Mouse (Mus musculus) hindbrain, embryonic 10.5 days (tissue): ENCODE measurements around the gene Dsn1. TPM values are rescaled to one million over a fixed set of nuclear protein-coding genes. Genes with fewer than 3 reads are reported as not detected.

Experiments used
- DNase-seq: peaks from one replicate; pipeline ENCODE4 v3.0.0-alpha.2; 2017; ENCODE audit warnings: low spot score
- H3K27ac ChIP-seq: fragments of 300-500 bp; sonication (generic); 2 replicates; pipeline ENCODE4 v1.5.1; 2016; ENCODE audit warnings: mild to moderate bottlenecking, moderate library complexity
- H3K27me3 ChIP-seq: fragments of 300-500 bp; sonication (generic); 2 replicates; pipeline ENCODE4 v1.6.1; 2016; ENCODE audit warnings: mild to moderate bottlenecking; ENCODE audit not compliant: poor library complexity, insufficient read depth, severe bottlenecking
- H3K36me3 ChIP-seq: fragments of 300-500 bp; sonication (generic); 2 replicates; pipeline ENCODE4 v1.6.1; 2016; ENCODE audit warnings: mild to moderate bottlenecking, moderate library complexity
- H3K4me1 ChIP-seq: fragments of 300-500 bp; sonication (generic); replicated peaks from 2 replicates; pipeline ENCODE4 v1.6.1; 2016; ENCODE audit warnings: mild to moderate bottlenecking
- H3K4me3 ChIP-seq: fragments of 300-500 bp; sonication (generic); 2 replicates; pipeline ENCODE4 v1.5.1; 2016; ENCODE audit warnings: mild to moderate bottlenecking, moderate library complexity
- H3K9me3 ChIP-seq: fragments of 300-500 bp; sonication (generic); 2 replicates; pipeline ENCODE4 v1.6.1; 2016; ENCODE audit warnings: mild to moderate bottlenecking, moderate library complexity
- WGBS: fragments of 180-500 bp; shearing (Covaris S2); methylation state at CpG from one replicate; pipeline ENCODE4 v1.1.7; 2016; 5-methylcytosine and 5-hydroxymethylcytosine counted together
- polyA plus RNA-seq: library from polyadenylated mRNA; unstranded; fragments of >200 nt; fragmentation: Nextera tagmentation; extraction: Ambion mirVana; gene quantifications from 2 replicates; pipeline ENCODE4 v1.2.1, GENCODE M21; 2016

Gene Dsn1
- polyA plus RNA-seq, result 44.1 and 51.2 TPM in 2 replicates

DNA sequence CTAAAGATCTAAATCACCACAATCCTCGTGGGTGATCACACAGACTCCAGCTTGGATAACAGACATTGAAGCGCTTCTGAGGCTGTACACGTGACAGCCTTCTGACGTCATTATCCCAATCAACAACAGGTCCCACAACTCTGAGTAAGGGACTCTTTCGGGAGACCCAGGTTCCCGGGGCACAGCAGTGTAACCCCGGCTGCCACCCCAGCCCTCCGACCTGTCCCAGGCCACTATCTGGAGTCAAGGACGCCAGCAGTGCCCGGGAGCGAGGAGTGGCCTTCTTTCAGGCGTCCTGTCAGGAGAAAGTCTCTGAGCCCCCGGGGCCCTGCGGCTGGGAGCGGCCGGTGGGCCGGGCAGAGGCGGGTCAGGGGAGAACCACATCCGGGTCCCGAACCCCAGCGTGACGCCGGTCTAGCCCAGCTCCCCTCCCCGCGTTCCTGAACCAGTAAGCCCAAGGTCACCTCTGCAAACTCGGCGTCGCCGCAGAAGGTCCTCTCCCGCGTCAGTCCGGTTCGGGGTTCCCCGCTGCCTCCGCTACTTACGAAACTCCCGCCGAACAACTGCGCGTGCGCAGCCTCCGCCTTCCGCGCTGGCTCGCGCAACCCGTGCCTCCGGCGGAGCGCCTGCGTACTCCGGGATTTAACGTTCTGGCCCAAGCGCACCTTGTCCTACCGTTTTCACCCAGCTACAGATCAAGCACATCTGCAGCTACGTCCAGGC, at the start of gene Dsn1:
Gene Dsn1, minus strand, starts transcription at position 644 of the 723 bp plus-strand sequence.
- H3K36me3 ChIP-seq, result peaks cover 33% of the 10 kb centered on the region
- peak; percentile 89 for DNase-seq
- H3K9me3 ChIP-seq, result no peaks in the 10 kb centered on the region
- peaks cover 36% of the 10 kb centered on the region for H3K4me1 ChIP-seq
- no peaks in the 10 kb centered on the region for H3K27me3 ChIP-seq
- under 1% methylated on average over 56 of the region's 56 CpGs for WGBS
- H3K27ac ChIP-seq, result peak within 1 kb of the TSS; percentile 92
- H3K4me3 ChIP-seq, result peak within 1 kb of the TSS; percentile 87

DNA sequence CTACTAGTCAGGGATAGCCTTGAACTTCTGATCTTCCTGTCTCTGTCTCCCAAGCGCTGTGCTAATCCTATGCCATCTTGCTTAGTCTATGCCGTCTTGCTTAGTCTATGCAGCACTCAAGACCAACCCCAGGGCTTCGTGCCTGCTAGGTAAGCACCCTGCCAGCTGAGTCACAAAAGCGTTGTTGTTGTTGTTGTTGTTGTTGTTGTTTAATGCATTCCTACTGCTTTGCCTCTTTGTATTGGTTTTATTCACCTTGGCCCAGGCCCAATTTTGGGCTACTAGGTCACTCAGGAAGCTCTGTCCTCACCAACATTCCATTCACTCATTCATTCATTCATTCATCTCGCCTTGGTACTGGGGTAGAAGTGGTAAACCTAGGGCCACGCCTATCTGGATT, 48.8 kb upstream of the Dsn1 start:
- no peaks in the 10 kb centered on the region for H3K9me3 ChIP-seq
- no peak for DNase-seq
- peaks cover 88% of the 10 kb centered on the region for H3K36me3 ChIP-seq
- no peak overlapping the region for H3K27ac ChIP-seq
- no peaks in the 10 kb centered on the region for H3K27me3 ChIP-seq
- peaks cover 33% of the 10 kb centered on the region for H3K4me1 ChIP-seq
- no peak overlapping the region for H3K4me3 ChIP-seq
- 92% methylated on average over 6 of the region's 6 CpGs for WGBS

DNA sequence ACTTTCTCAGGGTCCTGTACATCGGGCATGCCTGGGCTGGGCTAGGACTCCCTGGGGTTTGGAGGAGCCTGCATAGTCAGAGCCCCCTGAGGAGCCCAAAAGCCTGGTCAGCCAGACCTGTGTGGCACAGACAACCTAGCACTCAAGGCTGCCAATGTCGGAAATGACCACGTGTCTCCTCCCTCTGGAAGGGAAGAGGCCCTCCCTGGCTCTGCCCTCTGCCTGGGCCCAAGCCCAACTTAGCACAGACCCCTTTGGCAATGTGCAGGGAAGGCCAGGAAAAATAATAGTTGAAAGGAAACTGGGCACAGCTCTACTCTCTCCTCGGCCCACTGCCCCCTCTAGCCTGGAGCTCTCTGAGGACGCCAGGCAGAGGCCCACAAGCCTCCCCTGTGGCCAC, 47.9 kb upstream of the Dsn1 start:
- H3K4me1 ChIP-seq, result peaks cover 37% of the 10 kb centered on the region
- no peak overlapping the region for H3K27ac ChIP-seq
- WGBS, result 82% methylated on average over 5 of the region's 5 CpGs
- H3K27me3 ChIP-seq, result no peaks in the 10 kb centered on the region
- no peak overlapping the region for H3K4me3 ChIP-seq
- H3K9me3 ChIP-seq, result no peaks in the 10 kb centered on the region
- DNase-seq, result no peak
- H3K36me3 ChIP-seq, result peaks cover 88% of the 10 kb centered on the region

DNA sequence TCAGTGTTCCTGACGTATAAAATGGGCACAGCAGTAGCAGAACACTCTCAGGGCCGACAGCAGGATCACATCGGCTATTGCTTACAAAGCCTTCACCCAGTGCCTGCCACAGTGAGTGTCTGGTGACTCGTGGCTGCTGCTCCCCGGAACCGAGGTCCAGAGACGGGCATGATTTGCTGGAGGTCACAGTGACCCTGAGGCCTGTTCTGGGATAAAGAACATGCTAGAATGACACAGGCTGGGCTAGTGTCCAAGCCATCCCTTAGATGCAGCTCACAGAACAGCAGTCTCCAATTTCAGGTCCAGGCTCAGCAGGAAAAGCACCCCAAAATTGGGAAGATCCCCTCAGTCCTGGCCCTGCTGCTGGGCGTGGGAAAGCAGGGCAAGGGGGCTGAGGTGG, 47.3 kb upstream of the Dsn1 start:
- no peak for DNase-seq
- H3K4me3 ChIP-seq, result no peak overlapping the region
- no peaks in the 10 kb centered on the region for H3K9me3 ChIP-seq
- H3K27me3 ChIP-seq, result no peaks in the 10 kb centered on the region
- no peak overlapping the region for H3K27ac ChIP-seq
- WGBS, result 89% methylated on average over 8 of the region's 8 CpGs
- H3K4me1 ChIP-seq, result peaks cover 37% of the 10 kb centered on the region
- peaks cover 88% of the 10 kb centered on the region for H3K36me3 ChIP-seq

DNA sequence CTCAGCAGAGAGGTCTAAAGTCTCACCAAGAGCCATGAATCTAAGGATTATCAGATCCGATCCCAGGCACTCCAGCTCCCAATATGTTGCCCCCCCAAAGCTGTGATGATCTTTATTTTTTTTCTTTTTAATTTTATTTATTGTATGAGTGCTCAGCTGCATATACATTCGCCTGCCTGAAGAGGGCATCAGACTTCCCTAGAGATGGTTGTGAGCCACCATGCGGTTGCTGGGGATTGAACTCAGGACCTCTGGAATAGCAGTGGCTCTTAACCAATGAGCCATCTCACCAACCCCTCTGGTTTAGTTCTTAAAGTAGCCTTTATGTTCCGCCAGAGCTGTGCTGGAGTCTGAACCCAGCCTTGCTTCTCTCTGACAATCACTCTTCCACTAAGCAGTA, 46.8 kb upstream of the Dsn1 start:
- Histone ChIP-seq H3K36me3 (peaks cover 90% of the 10 kb centered on the region), H3K9me3 (no peaks in the 10 kb centered on the region), H3K27ac (no peak overlapping the region), H3K27me3 (no peaks in the 10 kb centered on the region), H3K4me1 (peaks cover 35% of the 10 kb centered on the region), H3K4me3 (no peak overlapping the region)
- WGBS, result 81% methylated on average over 4 of the region's 4 CpGs
- no peak for DNase-seq

DNA sequence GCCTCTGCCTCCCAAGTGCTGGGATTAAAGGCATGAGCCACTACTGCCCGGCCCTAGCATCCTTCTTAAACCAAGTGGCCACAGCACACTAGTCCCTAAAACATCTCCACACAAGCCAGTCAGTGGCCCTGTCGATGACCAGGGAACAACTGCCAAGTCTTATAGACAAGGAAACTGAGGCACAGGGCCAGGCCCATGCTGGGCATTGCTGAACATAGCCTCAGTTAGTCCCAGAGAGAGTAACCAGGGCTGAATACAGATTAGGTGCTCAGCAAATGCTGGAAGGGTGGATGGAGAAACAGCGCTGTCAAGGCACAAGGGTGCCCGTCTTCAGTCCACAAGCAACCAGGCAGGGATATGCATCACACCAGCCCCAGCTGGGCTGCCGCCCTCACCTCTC, 46.2 kb upstream of the Dsn1 start:
- WGBS, result 96% methylated on average over 5 of the region's 5 CpGs
- Histone ChIP-seq H3K4me1 (peaks cover 29% of the 10 kb centered on the region), H3K36me3 (peaks cover 90% of the 10 kb centered on the region), H3K27ac (no peak overlapping the region), H3K9me3 (no peaks in the 10 kb centered on the region), H3K27me3 (no peaks in the 10 kb centered on the region), H3K4me3 (no peak overlapping the region)
- DNase-seq, result no peak

DNA sequence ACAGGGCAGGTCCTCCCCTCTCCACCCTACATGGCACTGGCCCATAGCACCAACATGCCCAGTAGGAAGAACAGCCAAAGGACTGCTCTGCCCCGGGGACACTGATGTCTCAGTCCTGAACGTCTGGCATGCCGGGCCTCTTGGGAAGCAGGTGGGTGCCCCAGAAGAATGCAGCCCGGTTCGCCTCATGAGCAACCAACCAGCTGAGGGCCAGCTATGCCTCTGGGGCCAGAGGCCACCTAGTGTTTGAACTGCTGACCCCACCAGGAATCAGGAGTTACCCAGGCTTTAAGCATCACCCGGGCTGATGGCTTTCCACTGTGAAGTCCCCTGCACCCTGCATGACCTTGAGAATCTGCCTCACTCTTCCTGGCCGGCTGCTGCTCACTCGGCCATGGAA, 45.5 kb upstream of the Dsn1 start:
- Histone ChIP-seq H3K9me3 (no peaks in the 10 kb centered on the region), H3K36me3 (peaks cover 92% of the 10 kb centered on the region), H3K4me1 (peaks cover 24% of the 10 kb centered on the region), H3K27ac (0 out of 2 replicates have a peak overlapping the region, but pooled peaks have one; percentile 31), H3K4me3 (no peak overlapping the region), H3K27me3 (no peaks in the 10 kb centered on the region)
- WGBS, result 85% methylated on average over 8 of the region's 8 CpGs
- no peak for DNase-seq

DNA sequence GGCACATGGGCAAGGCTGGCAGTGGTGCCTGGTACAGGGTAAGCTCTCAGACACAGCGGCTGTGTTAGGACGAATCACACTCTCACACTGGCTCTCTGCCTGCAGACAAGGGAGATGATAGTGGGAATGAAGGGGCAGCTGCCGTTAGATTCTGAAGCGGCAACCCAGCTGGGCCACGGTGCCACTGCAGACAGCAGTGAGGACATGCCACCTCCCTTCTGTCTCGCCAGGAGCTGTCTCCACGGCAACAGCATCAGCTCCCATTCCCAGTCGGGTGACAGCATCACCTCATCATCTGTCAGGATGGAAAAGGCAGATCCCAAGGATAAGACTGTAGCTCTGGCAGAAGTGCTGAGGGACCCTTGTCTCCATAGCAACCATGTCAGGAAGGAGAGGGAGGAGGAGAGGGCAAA, 42.9 kb upstream of the Dsn1 start:
- Histone ChIP-seq H3K27me3 (no peaks in the 10 kb centered on the region), H3K27ac (peak overlapping the region; percentile 64), H3K4me1 (peaks cover 24% of the 10 kb centered on the region), H3K9me3 (peaks cover 10% of the 10 kb centered on the region; the same call in 1 of the 2 replicates), H3K4me3 (no peak overlapping the region), H3K36me3 (peaks cover 99% of the 10 kb centered on the region)
- WGBS, result 66% methylated on average over 8 of the region's 8 CpGs
- peak; percentile 53 for DNase-seq

DNA sequence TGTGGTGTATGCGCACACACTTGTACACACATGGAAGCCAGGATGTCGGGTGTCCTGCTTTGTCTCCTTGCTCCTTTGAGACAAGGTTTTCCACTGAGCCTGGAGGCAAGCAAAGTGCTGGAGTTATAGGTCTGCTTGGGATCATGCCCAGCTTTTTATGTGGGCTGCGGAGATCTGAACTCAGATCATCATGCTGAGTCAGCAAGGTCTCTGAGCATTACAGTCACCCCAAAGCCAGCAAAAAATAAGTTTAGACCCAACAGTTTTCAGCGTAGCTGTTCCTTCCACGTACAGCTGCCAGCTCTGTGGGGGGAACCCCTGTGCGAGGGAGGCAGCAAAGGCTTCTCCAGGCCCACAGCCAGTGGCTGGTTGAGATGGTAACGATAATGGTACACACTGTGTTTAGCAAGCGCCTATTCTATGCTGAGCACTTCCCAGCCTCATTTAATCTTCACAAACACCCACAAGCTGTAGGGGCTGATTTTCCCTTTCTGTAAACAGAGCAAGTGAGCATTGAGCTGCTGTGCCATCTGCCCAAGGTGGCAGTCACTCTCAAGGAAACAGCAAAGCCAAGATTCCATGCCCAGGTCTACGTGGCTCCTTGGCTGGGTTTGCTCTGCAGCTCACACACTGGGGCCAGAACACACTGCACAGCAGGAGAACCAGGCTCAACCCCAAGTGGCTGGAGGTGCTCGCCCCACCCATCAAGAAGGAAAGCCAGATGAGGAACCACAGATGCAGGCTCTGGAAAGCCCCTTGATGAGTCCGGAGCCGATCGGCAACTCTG, 41.6 kb upstream of the Dsn1 start:
- H3K4me3 ChIP-seq, result no peak overlapping the region
- peaks cover 24% of the 10 kb centered on the region for H3K4me1 ChIP-seq
- H3K27me3 ChIP-seq, result no peaks in the 10 kb centered on the region
- H3K9me3 ChIP-seq, result peaks cover 14% of the 10 kb centered on the region; the same call in 1 of the 2 replicates
- peaks cover 99% of the 10 kb centered on the region for H3K36me3 ChIP-seq
- peak overlapping the region; percentile 64; the same call in 1 of the 2 replicates for H3K27ac ChIP-seq
- no peak for DNase-seq
- WGBS, result 93% methylated on average over 13 of the region's 13 CpGs

DNA sequence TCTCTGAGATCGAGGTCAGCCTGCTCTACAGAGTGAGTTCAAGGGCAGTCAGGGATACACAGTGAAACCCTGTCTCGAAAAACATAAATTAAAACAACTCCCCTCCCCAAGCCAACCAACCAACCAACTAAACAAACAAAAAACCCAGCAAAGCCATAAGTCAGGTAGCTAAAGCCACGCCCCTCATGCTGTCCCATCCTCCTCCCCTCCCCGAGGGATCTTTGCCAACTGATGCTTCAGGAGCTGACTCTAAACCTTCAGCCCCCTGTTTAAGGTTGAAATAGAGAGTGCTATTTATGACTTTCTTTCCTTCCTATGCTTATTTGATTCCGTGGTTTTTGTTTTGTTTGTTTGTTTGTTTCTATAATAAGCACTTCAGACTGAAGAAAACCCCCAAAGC, 40.0 kb upstream of the Dsn1 start:
- H3K36me3 ChIP-seq, result peaks cover 98% of the 10 kb centered on the region

DNA sequence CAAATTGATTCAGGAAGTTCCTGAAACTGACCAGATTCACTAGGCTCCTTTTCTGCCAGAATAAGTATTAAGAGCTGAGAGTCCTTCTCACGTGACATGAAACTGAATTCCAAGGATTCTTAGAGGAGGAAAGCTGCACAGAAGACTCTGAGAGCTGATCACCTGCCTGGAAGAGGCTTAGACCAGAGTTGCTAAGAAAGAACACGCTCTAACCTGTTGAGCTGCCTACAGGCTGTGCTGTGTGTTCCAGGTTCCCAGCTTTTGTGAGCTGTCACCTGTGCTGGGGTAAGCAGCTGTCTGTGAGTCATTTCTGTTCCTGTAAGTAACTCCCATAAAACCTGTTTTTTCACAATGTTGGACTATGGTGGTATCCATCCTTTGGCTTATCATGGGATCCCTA, 39.0 kb upstream of the Dsn1 start:
- H3K4me3 ChIP-seq, result no peak overlapping the region
- 90% methylated on average over 2 of the region's 2 CpGs for WGBS
- no peaks in the 10 kb centered on the region for H3K27me3 ChIP-seq
- no peak overlapping the region for H3K27ac ChIP-seq
- peaks cover 14% of the 10 kb centered on the region; the same call in 1 of the 2 replicates for H3K9me3 ChIP-seq
- peaks cover 20% of the 10 kb centered on the region for H3K4me1 ChIP-seq
- no peak for DNase-seq
- peaks cover 99% of the 10 kb centered on the region for H3K36me3 ChIP-seq

More for the DNA sequence above, 40.0 kb upstream of the Dsn1 start:
- no peak overlapping the region for H3K27ac ChIP-seq
- 91% methylated on average over 5 of the region's 5 CpGs for WGBS
- no peak for DNase-seq
- peaks cover 14% of the 10 kb centered on the region; the same call in 1 of the 2 replicates for H3K9me3 ChIP-seq
- H3K4me1 ChIP-seq, result peaks cover 24% of the 10 kb centered on the region
- no peak overlapping the region for H3K4me3 ChIP-seq
- no peaks in the 10 kb centered on the region for H3K27me3 ChIP-seq

DNA sequence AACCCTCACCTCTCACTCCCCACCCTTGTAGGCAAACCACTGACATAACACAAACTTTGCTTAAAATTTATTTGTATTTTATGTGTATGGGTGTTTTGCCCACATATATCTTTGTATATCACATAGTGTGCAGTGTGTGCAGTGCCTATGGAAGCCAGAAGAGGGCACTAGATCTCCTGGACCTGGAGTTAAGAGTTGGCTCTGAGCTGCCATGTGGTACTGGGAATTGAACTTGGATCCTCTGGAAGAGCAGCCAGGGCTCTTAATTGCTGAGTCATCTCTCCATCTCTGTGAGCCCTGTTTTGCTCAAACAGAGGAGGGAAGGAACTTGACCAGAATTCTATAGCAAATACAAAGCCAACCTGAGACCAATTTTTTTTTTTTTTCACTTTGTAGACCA, 37.0 kb upstream of the Dsn1 start:
- H3K4me1 ChIP-seq, result 0 out of 2 replicates have a peak, but pooled peaks cover 3% of the 10 kb centered on the region
- no peak overlapping the region for H3K4me3 ChIP-seq
- H3K27ac ChIP-seq, result no peak overlapping the region
- no peak for DNase-seq
- peaks cover 14% of the 10 kb centered on the region; the same call in 1 of the 2 replicates for H3K9me3 ChIP-seq
- H3K27me3 ChIP-seq, result no peaks in the 10 kb centered on the region
- H3K36me3 ChIP-seq, result peaks cover 99% of the 10 kb centered on the region

DNA sequence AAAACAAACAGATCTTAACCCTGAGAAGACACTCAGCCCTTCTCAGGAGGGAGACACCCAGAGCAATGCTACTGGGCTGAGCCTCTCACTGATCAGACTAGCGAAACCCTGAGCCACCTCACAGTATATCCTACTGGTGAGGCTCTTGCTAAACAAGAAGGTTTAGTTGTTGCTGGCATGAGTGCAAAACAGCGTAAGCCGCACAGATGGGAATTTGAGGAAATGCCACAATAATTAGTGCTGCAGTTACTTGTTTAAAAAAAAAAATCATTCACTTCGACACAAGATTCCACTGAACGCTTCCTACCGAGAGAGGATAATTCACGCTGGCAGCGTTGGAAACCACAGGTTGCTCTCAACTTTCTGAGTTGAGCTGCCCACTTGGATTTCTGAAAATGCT, 36.6 kb upstream of the Dsn1 start:
- Histone ChIP-seq H3K4me1 (no peaks in the 10 kb centered on the region), H3K4me3 (no peak overlapping the region), H3K27me3 (no peaks in the 10 kb centered on the region), H3K36me3 (peaks cover 99% of the 10 kb centered on the region), H3K27ac (no peak overlapping the region), H3K9me3 (peaks cover 14% of the 10 kb centered on the region; the same call in 1 of the 2 replicates)
- WGBS, result 93% methylated on average over 8 of the region's 8 CpGs
- no peak for DNase-seq
